Mouse (Mus musculus): Measurements from ENCODE around the gene Fbxo7.

Fbxo7 gene

GRCm38 (mm10) chr10:86078761-86079160, 57.0 kb downstream of the Fbxo7 start:
- DNase-seq (ENCODE audit: low read depth, low spot score) = no peak

DNA sequence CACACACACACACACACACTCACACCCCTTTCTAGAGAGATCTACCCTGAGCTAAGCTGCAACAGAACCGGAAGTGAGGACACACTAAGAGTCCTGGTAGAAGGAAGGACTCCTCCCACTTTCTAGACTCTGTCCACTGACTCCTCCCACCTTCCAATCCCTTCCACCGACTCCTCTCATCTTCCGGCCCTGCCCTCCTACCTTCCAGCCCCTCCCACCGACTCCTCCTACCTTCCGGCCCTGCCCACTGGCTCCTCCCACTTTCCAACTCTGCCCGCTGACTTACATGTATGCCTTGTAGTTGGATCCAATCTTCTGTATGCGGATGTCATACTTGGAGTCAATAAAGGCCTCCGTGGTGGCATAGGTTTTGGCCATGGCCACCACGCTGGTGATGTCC, 58.1 kb downstream of the Fbxo7 start:
- DNase-seq (ENCODE audit: low read depth, low spot score) = peak; percentile 45

DNA sequence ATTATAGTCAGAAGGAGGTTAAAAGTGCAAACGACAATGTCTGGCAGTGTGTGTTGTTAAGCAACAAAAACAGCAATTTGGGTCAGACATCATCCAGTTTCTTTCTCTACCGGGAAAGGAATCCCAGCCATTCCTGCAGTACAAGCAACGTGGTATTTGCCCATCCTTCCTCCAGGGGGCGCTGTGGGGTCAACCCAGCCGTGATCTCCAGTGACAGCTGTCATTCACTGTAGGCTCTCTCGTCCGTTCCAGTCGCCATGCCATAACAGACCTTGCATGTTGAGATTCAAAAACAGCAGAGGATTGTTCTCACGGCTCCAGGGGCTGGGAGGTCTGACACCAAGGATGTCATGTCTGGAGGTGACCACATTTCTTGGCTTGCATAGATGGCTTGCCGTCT, 70.1 kb downstream of the Fbxo7 start:
- peak; percentile 54 for DNase-seq (ENCODE audit: low read depth, low spot score)

DNA sequence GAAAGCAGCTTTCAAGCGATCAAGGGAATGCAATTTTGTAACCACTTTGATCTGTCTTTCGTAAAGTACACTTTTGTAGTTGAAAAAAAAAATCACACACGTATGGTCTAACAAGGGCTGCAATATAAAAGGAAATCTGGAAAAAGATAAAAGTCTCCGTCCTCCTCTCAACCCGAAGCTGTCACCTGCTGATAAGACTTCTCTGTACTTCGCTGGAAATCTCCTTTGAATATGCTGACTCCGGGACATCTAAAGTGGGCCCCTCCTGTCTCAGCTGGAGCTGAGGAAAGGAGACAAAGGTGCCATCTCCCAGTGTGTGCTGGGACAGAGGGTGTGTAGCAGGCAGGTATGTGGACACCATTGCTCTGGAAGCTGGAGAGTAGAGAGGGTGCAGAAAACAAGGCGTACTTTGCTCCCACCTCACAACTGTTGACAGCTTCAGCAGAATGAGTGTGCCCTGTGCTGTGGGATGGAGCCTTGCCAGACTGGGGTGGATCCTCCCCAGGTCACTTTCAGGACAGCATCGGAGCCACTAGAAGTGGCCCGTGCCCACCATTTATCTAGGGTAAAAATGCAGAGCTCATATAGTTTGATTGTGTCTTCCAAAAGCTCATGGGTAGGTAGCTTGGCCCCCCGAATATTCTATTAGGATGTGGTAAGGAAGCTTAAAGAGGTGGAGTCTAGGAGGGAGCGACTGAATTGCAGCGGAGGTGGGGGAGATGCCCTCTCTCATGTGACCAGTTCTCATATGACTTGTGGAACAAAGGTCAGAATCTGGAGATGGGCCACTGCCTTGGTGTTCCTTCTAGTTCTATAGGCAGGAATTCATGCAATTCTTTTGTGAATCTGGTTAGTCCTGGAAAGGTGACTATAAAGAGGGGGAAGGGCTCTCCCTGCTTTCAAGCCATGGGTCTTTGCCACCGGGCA, 71.6 kb downstream of the Fbxo7 start:
- DNase-seq (ENCODE audit: low read depth, low spot score) = no peak

DNA sequence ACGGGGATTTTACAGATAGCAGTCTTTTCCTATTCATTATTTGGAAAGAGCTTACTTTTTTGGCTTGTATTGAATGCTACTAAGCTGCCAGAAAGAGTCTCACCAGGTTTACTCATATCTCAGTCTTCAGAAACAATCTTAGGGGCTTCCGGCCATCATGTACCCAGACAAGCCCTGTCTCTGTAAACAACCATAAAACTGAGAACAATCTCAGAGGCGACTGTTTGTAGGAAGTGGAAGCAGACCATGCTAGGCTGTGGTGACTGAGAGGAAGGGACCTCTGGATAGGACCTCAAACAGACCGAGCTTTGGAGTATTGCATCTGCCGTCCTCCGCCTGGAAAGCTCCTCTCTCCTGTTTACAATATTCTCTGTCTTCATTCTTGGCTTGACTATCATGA, 76.6 kb downstream of the Fbxo7 start:
- no peak for DNase-seq (ENCODE audit: low read depth, low spot score)

GRCm38 (mm10) chr10:86100281-86100851, 78.6 kb downstream of the Fbxo7 start:
- DNase-seq (ENCODE audit: low read depth, low spot score) = no peak
